In the genomic region with DNA sequence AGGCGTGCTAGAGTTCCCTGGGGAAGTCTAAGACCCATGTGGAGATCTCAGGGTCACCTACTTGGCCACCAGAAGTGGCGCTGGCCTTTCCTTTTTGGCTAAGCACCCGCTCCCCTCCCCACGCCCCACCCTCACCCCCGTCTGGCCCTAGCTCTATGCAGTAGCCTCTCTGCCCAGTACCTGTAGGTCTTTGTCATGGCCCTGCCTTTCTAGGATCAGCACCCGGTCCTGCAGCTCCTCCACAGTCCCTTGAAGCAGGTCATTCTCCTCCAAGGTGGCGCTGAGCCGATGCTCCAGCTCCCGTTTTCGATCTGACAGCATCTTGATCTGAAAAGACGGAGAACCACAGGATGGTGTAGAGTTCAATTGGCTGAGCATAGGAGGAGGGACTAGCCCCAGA, we compare ENCODE assay signal across 18 mouse cellular contexts.
"Had no signal": no experiment of that assay in that cellular context is flagged by ENCODE, and none has a peak within 500 bp of the region (broad histone marks: within the 10 kb centered on the region; RNA-seq: fewer than 3 reads in every experiment).

No protein-coding gene starts in this region.

- H3K4me1 ChIP-seq: limb, embryonic 12.5 days; limb, embryonic 15.5 days; liver, embryonic 12.5 days; liver, embryonic 15.5 days had no signal

- DNase-seq: kidney, adult 18-20 months; kidney, adult 9 months; kidney, postnatal 14 days; kidney, postnatal 4 days; layer of hippocampus, postnatal 36 days; lung, adult 2 months; lung, postnatal 14 days; lung, postnatal 4 days; midbrain, embryonic 14.5 days; thymus, adult 2 months; thymus, postnatal 14 days; thymus, postnatal 4 days had no signal

- ATAC-seq: liver, embryonic 12.5 days had no signal

- H3K9me3 ChIP-seq: limb, embryonic 12.5 days; limb, embryonic 15.5 days; liver, embryonic 15.5 days had no signal

- H3K9ac ChIP-seq: limb, embryonic 12.5 days; limb, embryonic 15.5 days; liver, embryonic 12.5 days; liver, embryonic 15.5 days had no signal

- H3K4me3 ChIP-seq: left cerebral cortex, adult 2 months; limb, embryonic 12.5 days; limb, embryonic 15.5 days; liver, embryonic 12.5 days; liver, embryonic 15.5 days had no signal

- H3K27me3 ChIP-seq: limb, embryonic 12.5 days; liver, embryonic 15.5 days had no signal

- H3K36me3 ChIP-seq: limb, embryonic 12.5 days; limb, embryonic 15.5 days; liver, embryonic 12.5 days; liver, embryonic 15.5 days had no signal

- H3K4me2 ChIP-seq: limb, embryonic 12.5 days; limb, embryonic 15.5 days; liver, embryonic 12.5 days; liver, embryonic 15.5 days; midbrain, embryonic 11.5 days had no signal

- H3K27ac ChIP-seq: left cerebral cortex, adult 2 months; limb, embryonic 12.5 days; limb, embryonic 15.5 days; liver, embryonic 12.5 days; liver, embryonic 15.5 days had no signal
